Mouse (Mus musculus) CH12.LX (cell line): ENCODE results near the gene Lta. TPM values are rescaled to one million over a fixed set of nuclear protein-coding genes. Genes with fewer than 3 reads are reported as not detected.

Experiments
- DNase-seq: peaks from one replicate; pipeline ENCODE4 v3.0.0-alpha.2; 2013; ENCODE audit errors: extremely low read depth
- H3K27ac ChIP-seq: 2 replicates; pipeline ENCODE4 v1.5.1; 2012; ENCODE audit warnings: low read depth, mild to moderate bottlenecking, control low read depth, moderate library complexity; ENCODE audit not compliant: insufficient read depth
- H3K27me3 ChIP-seq: replicated peaks from 2 replicates; pipeline ENCODE3; 2012; ENCODE audit warnings: inconsistent platforms
- H3K36me3 ChIP-seq, 2 experiments: replicated peaks in 1 of 2; 2 replicates each; pipeline versions ENCODE3 to v1.6.1; 2012; ENCODE audit warnings: inconsistent platforms in 1 of 2, low read length in 1 of 2, mild to moderate bottlenecking in 1 of 2, mixed read lengths in 1 of 2, moderate library complexity in 1 of 2; ENCODE audit not compliant: control insufficient read depth in 1 of 2, insufficient read depth in 1 of 2
- H3K4me1 ChIP-seq, 2 experiments: 2 replicates each; pipeline ENCODE4 v1.6.1; 2012; ENCODE audit warnings: inconsistent platforms in 1 of 2, moderate library complexity in 1 of 2; ENCODE audit not compliant: insufficient read depth in 2 of 2, control insufficient read depth in 1 of 2
- H3K4me2 ChIP-seq: 2 replicates; pipeline ENCODE4 v1.6.1; 2012; ENCODE audit warnings: low read depth, mild to moderate bottlenecking, control low read depth; ENCODE audit not compliant: poor library complexity, insufficient read depth, severe bottlenecking
- H3K4me3 ChIP-seq, 3 experiments: fragments of 150-350 bp in 1 of 3; sonication (generic) in 1 of 3; replicated peaks in 1 of 3; 2 replicates each; pipeline versions ENCODE3 to v1.5.1; 2011 to 2012; ENCODE audit warnings: low read depth in 2 of 3, low read length in 2 of 3, mild to moderate bottlenecking in 2 of 3, moderate library complexity in 2 of 3, control low read depth in 1 of 3, improper control_type of control experiment in 1 of 3, inconsistent platforms in 1 of 3, mixed read lengths in 1 of 3; ENCODE audit not compliant: poor library complexity in 1 of 3
- H3K79me2 ChIP-seq: replicated peaks from 2 replicates; pipeline ENCODE4 v1.6.1; 2012; ENCODE audit warnings: mild to moderate bottlenecking, moderate library complexity; ENCODE audit not compliant: control insufficient read depth, poor library complexity, insufficient read depth, severe bottlenecking; ENCODE audit errors: extremely low read depth
- H3K9ac ChIP-seq: 2 replicates; pipeline ENCODE4 v1.6.1; 2012; ENCODE audit warnings: low read depth, mild to moderate bottlenecking, control low read depth, moderate library complexity; ENCODE audit not compliant: insufficient read depth
- H3K9me3 ChIP-seq: replicated peaks from 2 replicates; pipeline ENCODE3; 2012; ENCODE audit warnings: low read length, inconsistent platforms, mixed read lengths
- BHLHE40 ChIP-seq: IDR thresholded peaks from 2 replicates; pipeline ENCODE4 v1.6.1; 2011; ENCODE audit warnings: mild to moderate bottlenecking, low read depth, low read length, improper control_type of control experiment
- CHD1 ChIP-seq: IDR thresholded peaks from 2 replicates; pipeline ENCODE4 v1.6.1; 2012; ENCODE audit warnings: low read depth, low read length, improper control_type of control experiment, inconsistent platforms
- CHD2 ChIP-seq: IDR thresholded peaks from 2 replicates; pipeline ENCODE4 v1.6.1; 2011; ENCODE audit warnings: low read length, improper control_type of control experiment
- CTCF ChIP-seq, 2 experiments: IDR thresholded peaks in 1 of 2; conservative IDR thresholded peaks in 1 of 2; 2 replicates each; pipeline ENCODE4 v1.5.1; 2011 to 2012; ENCODE audit warnings: low read depth in 2 of 2, low read length in 2 of 2, improper control_type of control experiment in 1 of 2, inconsistent platforms in 1 of 2, mild to moderate bottlenecking in 1 of 2, moderate library complexity in 1 of 2
- E2F4 ChIP-seq: IDR thresholded peaks from 2 replicates; pipeline ENCODE4 v1.6.1; 2011; ENCODE audit warnings: low read depth, low read length, improper control_type of control experiment; ENCODE audit not compliant: insufficient replicate concordance
- ELF1 ChIP-seq: IDR thresholded peaks from 2 replicates; pipeline ENCODE4 v1.6.1; 2014; ENCODE audit warnings: low read depth, mild to moderate bottlenecking, inconsistent platforms, low read length, improper control_type of control experiment
- EP300 ChIP-seq: IDR thresholded peaks from 2 replicates; pipeline ENCODE4 v1.6.1; 2011; ENCODE audit warnings: low read length, improper control_type of control experiment
- ETS1 ChIP-seq: conservative IDR thresholded peaks from 2 replicates; pipeline ENCODE4 v1.6.1; 2012; ENCODE audit warnings: low read depth, mild to moderate bottlenecking, inconsistent platforms, low read length, improper control_type of control experiment, moderate library complexity
- GABPA ChIP-seq: IDR thresholded peaks from 2 replicates; pipeline ENCODE4 v1.6.1; 2012; ENCODE audit warnings: low read depth, low read length, improper control_type of control experiment, inconsistent platforms; ENCODE audit not compliant: insufficient replicate concordance
- HCFC1 ChIP-seq: IDR thresholded peaks from 2 replicates; pipeline ENCODE4 v1.6.1; 2012; ENCODE audit warnings: low read depth, mild to moderate bottlenecking, inconsistent platforms, low read length, improper control_type of control experiment
- IRF4 ChIP-seq: IDR thresholded peaks from 2 replicates; pipeline ENCODE4 v1.6.1; 2014; ENCODE audit warnings: low read depth, mild to moderate bottlenecking, inconsistent platforms, low read length, improper control_type of control experiment
- JUN ChIP-seq: IDR thresholded peaks from 2 replicates; pipeline ENCODE4 v1.6.1; 2011; ENCODE audit warnings: low read depth, mild to moderate bottlenecking, low read length, improper control_type of control experiment, moderate library complexity; ENCODE audit not compliant: insufficient read depth
- JUND ChIP-seq: conservative IDR thresholded peaks from 2 replicates; pipeline ENCODE4 v1.6.1; 2011; ENCODE audit warnings: low read depth, low read length, improper control_type of control experiment
- KAT2A ChIP-seq: IDR thresholded peaks from 2 replicates; pipeline ENCODE4 v1.6.1; 2012; ENCODE audit warnings: low read length, improper control_type of control experiment, inconsistent platforms; ENCODE audit not compliant: insufficient replicate concordance
- MAFK ChIP-seq: IDR thresholded peaks from 2 replicates; pipeline ENCODE4 v1.6.1; 2011; ENCODE audit warnings: low read length, improper control_type of control experiment; ENCODE audit not compliant: insufficient replicate concordance
- MAX ChIP-seq: IDR thresholded peaks from 2 replicates; pipeline ENCODE4 v1.6.1; 2011; ENCODE audit warnings: low read length, improper control_type of control experiment
- MAZ ChIP-seq: IDR thresholded peaks from 2 replicates; pipeline ENCODE4 v1.6.1; 2012; ENCODE audit warnings: low read depth, mild to moderate bottlenecking, inconsistent platforms, low read length, improper control_type of control experiment, moderate library complexity
- MEF2A ChIP-seq: IDR thresholded peaks from 2 replicates; pipeline ENCODE4 v1.6.1; 2014; ENCODE audit warnings: low read depth, mild to moderate bottlenecking, inconsistent platforms, low read length, improper control_type of control experiment, borderline replicate concordance
- MXI1 ChIP-seq: IDR thresholded peaks from 2 replicates; pipeline ENCODE4 v1.6.1; 2011; ENCODE audit warnings: mild to moderate bottlenecking, low read depth, low read length, improper control_type of control experiment
- MYC ChIP-seq: IDR thresholded peaks from 2 replicates; pipeline ENCODE4 v1.6.1; 2011; ENCODE audit warnings: low read depth, mild to moderate bottlenecking, improper control_type of control experiment, low read length
- NELFE ChIP-seq: IDR thresholded peaks from 2 replicates; pipeline ENCODE4 v1.6.1; 2011; ENCODE audit warnings: low read depth, low read length, improper control_type of control experiment
- NRF1 ChIP-seq: IDR thresholded peaks from 2 replicates; pipeline ENCODE4 v1.6.1; 2014; ENCODE audit warnings: low read depth, mild to moderate bottlenecking, inconsistent platforms, low read length, improper control_type of control experiment, moderate library complexity
- PAX5 ChIP-seq: IDR thresholded peaks from 2 replicates; pipeline ENCODE4 v1.6.1; 2012; ENCODE audit warnings: low read length, inconsistent platforms, mixed read lengths
- POLR2A ChIP-seq: IDR thresholded peaks from 2 replicates; pipeline ENCODE4 v1.6.1; 2011; ENCODE audit warnings: low read depth, mild to moderate bottlenecking, improper control_type of control experiment, low read length
- POLR2AphosphoS2 ChIP-seq: IDR thresholded peaks from 2 replicates; pipeline ENCODE4 v1.6.1; 2011; ENCODE audit warnings: low read depth, low read length, improper control_type of control experiment
- RAD21 ChIP-seq: IDR thresholded peaks from 2 replicates; pipeline ENCODE4 v1.6.1; 2011; ENCODE audit warnings: low read depth, mild to moderate bottlenecking, low read length, improper control_type of control experiment, moderate library complexity
- RCOR1 ChIP-seq: conservative IDR thresholded peaks from 2 replicates; pipeline ENCODE4 v1.6.1; 2012; ENCODE audit warnings: low read depth, mild to moderate bottlenecking, inconsistent platforms, low read length, improper control_type of control experiment
- SIN3A ChIP-seq: IDR thresholded peaks from 2 replicates; pipeline ENCODE4 v1.6.1; 2012; ENCODE audit warnings: low read length, improper control_type of control experiment, inconsistent platforms
- SMC3 ChIP-seq: IDR thresholded peaks from 2 replicates; pipeline ENCODE4 v1.6.1; 2011; ENCODE audit warnings: low read depth, low read length, improper control_type of control experiment
- TBP ChIP-seq: conservative IDR thresholded peaks from 2 replicates; pipeline ENCODE4 v1.6.1; 2011; ENCODE audit warnings: low read depth, low read length, improper control_type of control experiment
- TCF12 ChIP-seq: IDR thresholded peaks from 2 replicates; pipeline ENCODE4 v1.6.1; 2014; ENCODE audit warnings: low read depth, mild to moderate bottlenecking, inconsistent platforms, low read length, improper control_type of control experiment
- UBTF ChIP-seq: IDR thresholded peaks from 2 replicates; pipeline ENCODE4 v1.6.1; 2012; ENCODE audit warnings: low read depth, mild to moderate bottlenecking, inconsistent platforms, low read length, improper control_type of control experiment, moderate library complexity
- USF1 ChIP-seq: IDR thresholded peaks from 2 replicates; pipeline ENCODE4 v1.6.1; 2014; ENCODE audit warnings: low read depth, mild to moderate bottlenecking, inconsistent platforms, low read length, improper control_type of control experiment
- USF2 ChIP-seq: conservative IDR thresholded peaks from 2 replicates; pipeline ENCODE4 v1.6.1; 2011; ENCODE audit warnings: low read depth, low read length, improper control_type of control experiment
- ZC3H11A ChIP-seq: IDR thresholded peaks from 2 replicates; pipeline ENCODE4 v1.6.1; 2012; ENCODE audit warnings: low read depth, mild to moderate bottlenecking, inconsistent platforms, low read length, improper control_type of control experiment
- ZKSCAN1 ChIP-seq: IDR thresholded peaks from 2 replicates; pipeline ENCODE4 v1.6.1; 2012; ENCODE audit warnings: low read depth, inconsistent platforms, low read length, improper control_type of control experiment, borderline replicate concordance
- ZMIZ1 ChIP-seq: IDR thresholded peaks from 2 replicates; pipeline ENCODE4 v1.6.1; 2012; ENCODE audit warnings: low read depth, mild to moderate bottlenecking, inconsistent platforms, low read length, improper control_type of control experiment
- ZNF384 ChIP-seq: IDR thresholded peaks from 2 replicates; pipeline ENCODE4 v1.6.1; 2012; ENCODE audit warnings: low read depth, low read length, improper control_type of control experiment, inconsistent platforms
- dilution Hi-C: fragments of 300-500 bp; cut with MboI; formaldehyde crosslinking; loops from 2 replicates; pipeline ENCODE4 v1.14.3; 2020; ENCODE audit warnings: low sequenced_read_pairs; ENCODE audit not compliant: extremely low pct_unique_long_range_greater_than_20kb, extremely low pct_ligation_motif_present
- in situ Hi-C: fragments of 300-500 bp; cut with MboI; formaldehyde crosslinking; loops from 3 replicates; pipeline ENCODE4 v1.14.3; 2019; ENCODE audit warnings: low sequenced_read_pairs, low pct_ligation_motif_present, low pct_unique_long_range_greater_than_20kb, mixed read lengths
- polyA plus RNA-seq: library from polyadenylated mRNA; unstranded; fragments of >175 nt; gene quantifications from 2 replicates; pipeline ENCODE4 v1.2.1, GENCODE M21; 2012; ENCODE audit warnings: low read depth; ENCODE audit not compliant: insufficient read length
- total RNA-seq, 2 experiments: library from RNA; depleted of rRNA; stranded (reverse); fragments of 300-350 nt in 1 of 2; fragments of >200 nt in 1 of 2; gene quantifications; 2 replicates each; pipeline ENCODE4 v1.2.3; 2012 to 2014

Gene Lta
- total and polyA plus RNA-seq, 3 experiments: 13.4 to 53.0 (median 19.6) TPM

GRCm38 (mm10) chr17:35241305-35242014 lies 36.3 kb upstream of the Lta start, which contains the start of gene Ddx39b:
Ddx39b (plus strand) TSS chr17:35241746.
- Histone ChIP-seq H3K4me1 (peaks cover 6 to 47% of the 10 kb centered on the region in 2 experiments), H3K9ac (peak within 1 kb of the TSS; percentile 99), H3K9me3 (no peaks in the 10 kb centered on the region), H3K27me3 (peaks cover 3% of the 10 kb centered on the region), H3K4me2 (peak within 1 kb of the TSS; percentile 77), H3K79me2 (peaks cover 48% of the 10 kb centered on the region), H3K4me3 (peak within 1 kb of the TSS; percentile 90 to 92 (median 92)), H3K27ac (peak within 1 kb of the TSS; percentile 88), H3K36me3 (peaks cover 27 to 49% of the 10 kb centered on the region in 2 experiments)
- peak; percentile 79; the same call in 1 of the 2 replicates for TF ChIP-seq CHD1
- TF ChIP-seq MYC: peak; percentile 93
- peak; percentile 95 for TF ChIP-seq USF1
- TF ChIP-seq CHD2: no peak
- peak; percentile 100 for TF ChIP-seq MAX
- peak; percentile 89 for TF ChIP-seq TCF12
- no peak; the same call in 1 of the 2 replicates for TF ChIP-seq MEF2A
- TF ChIP-seq HCFC1: peak; percentile 83
- TF ChIP-seq EP300: no peak
- TF ChIP-seq ETS1: no peak
- TF ChIP-seq MAFK: no peak
- peak; percentile 97 for TF ChIP-seq KAT2A
- 0 out of 4 replicates have a peak, but pooled peaks of 1 of the 2 experiments have one; percentile 17 for TF ChIP-seq CTCF (conservative IDR thresholded peaks at IDR 0.05 in 1 of 2, IDR thresholded peaks at IDR 0.05 in 1 of 2; ENCODE audit: low read depth in 2 of 2, low read length in 2 of 2)
- TF ChIP-seq RCOR1: no peak
- TF ChIP-seq NRF1: peak; percentile 91
- TF ChIP-seq JUN: no peak
- TF ChIP-seq UBTF: no peak
- no peak for TF ChIP-seq ZC3H11A
- no peak for TF ChIP-seq ZNF384
- TF ChIP-seq NELFE: peak; percentile 71
- TF ChIP-seq SIN3A: peak; percentile 80
- TF ChIP-seq MAZ: peak; percentile 95
- peak; percentile 93 for TF ChIP-seq BHLHE40
- TF ChIP-seq ZKSCAN1: no peak
- TF ChIP-seq ELF1: peak; percentile 98
- TF ChIP-seq USF2: peak; percentile 94
- TF ChIP-seq JUND: no peak
- no peak for TF ChIP-seq IRF4
- no peak for TF ChIP-seq POLR2AphosphoS2
- no peak; the same call in 1 of the 2 replicates for TF ChIP-seq ZMIZ1
- no peak for TF ChIP-seq GABPA
- TF ChIP-seq TBP: peak; percentile 86
- peak; percentile 96 for TF ChIP-seq MXI1
- TF ChIP-seq E2F4: no peak; the same call in 1 of the 2 replicates
- peak; percentile 81 for TF ChIP-seq POLR2A
- TF ChIP-seq SMC3: no peak
- TF ChIP-seq PAX5: no peak
- no peak for TF ChIP-seq RAD21
- dilution Hi-C loops: no loop called here
- in situ Hi-C loops: no loop called here
- peak; percentile 96 for DNase-seq
